Mouse (Mus musculus): ENCODE results near the gene Smyd3.

Smyd3 gene

GRCm38 (mm10) chr1:179160697-179161096 is 357.1 kb downstream of the Smyd3 start:
- no peak for DNase-seq

- no peak for DNase-seq
These were observed 365.5 kb downstream of the Smyd3 start for GRCm38 (mm10) chr1:179152376-179152775.

- no peak for DNase-seq
These were observed 366.6 kb downstream of the Smyd3 start for GRCm38 (mm10) chr1:179151275-179151674.

- DNase-seq: no peak
These were observed 368.2 kb downstream of the Smyd3 start for GRCm38 (mm10) chr1:179149468-179150140.

- DNase-seq: no peak
These were observed 371.1 kb downstream of the Smyd3 start for GRCm38 (mm10) chr1:179146730-179147167.

- DNase-seq: no peak
These were observed 374.5 kb downstream of the Smyd3 start for GRCm38 (mm10) chr1:179143154-179143832.

GRCm38 (mm10) chr1:179142177-179142576 is 375.7 kb downstream of the Smyd3 start:
- peak; percentile 65 for DNase-seq

- DNase-seq: no peak
These were observed 376.7 kb downstream of the Smyd3 start for GRCm38 (mm10) chr1:179141071-179141650.

GRCm38 (mm10) chr1:179137145-179137477 is 380.7 kb downstream of the Smyd3 start:
- DNase-seq: no peak

- peak; percentile 81 for DNase-seq
These were observed 381.2 kb downstream of the Smyd3 start for GRCm38 (mm10) chr1:179136461-179137144.

- DNase-seq: no peak
These were observed 387.8 kb downstream of the Smyd3 start for GRCm38 (mm10) chr1:179129995-179130394.

GRCm38 (mm10) chr1:179126287-179126686 is 391.6 kb downstream of the Smyd3 start:
- no peak for DNase-seq

- DNase-seq: peak; percentile 73
These were observed 395.2 kb downstream of the Smyd3 start for GRCm38 (mm10) chr1:179122476-179123229.

GRCm38 (mm10) chr1:179120217-179120966 is 397.4 kb downstream of the Smyd3 start:
- no peak for DNase-seq

GRCm38 (mm10) chr1:179118673-179119072 is 399.2 kb downstream of the Smyd3 start:
- DNase-seq: no peak

- no peak for DNase-seq
These were observed 400.8 kb downstream of the Smyd3 start for GRCm38 (mm10) chr1:179116729-179117663.

- no peak for DNase-seq
These were observed 402.9 kb downstream of the Smyd3 start for GRCm38 (mm10) chr1:179114833-179115495.

GRCm38 (mm10) chr1:179114385-179114784 is 403.5 kb downstream of the Smyd3 start:
- no peak for DNase-seq

GRCm38 (mm10) chr1:179108759-179109158 is 409.1 kb downstream of the Smyd3 start:
- no peak for DNase-seq
